Mouse (Mus musculus): Measurements from ENCODE around the gene Smarcd3.
A peak's percentile ranks its signal among the peaks of the same experiment; 100 is the strongest.

DNA sequence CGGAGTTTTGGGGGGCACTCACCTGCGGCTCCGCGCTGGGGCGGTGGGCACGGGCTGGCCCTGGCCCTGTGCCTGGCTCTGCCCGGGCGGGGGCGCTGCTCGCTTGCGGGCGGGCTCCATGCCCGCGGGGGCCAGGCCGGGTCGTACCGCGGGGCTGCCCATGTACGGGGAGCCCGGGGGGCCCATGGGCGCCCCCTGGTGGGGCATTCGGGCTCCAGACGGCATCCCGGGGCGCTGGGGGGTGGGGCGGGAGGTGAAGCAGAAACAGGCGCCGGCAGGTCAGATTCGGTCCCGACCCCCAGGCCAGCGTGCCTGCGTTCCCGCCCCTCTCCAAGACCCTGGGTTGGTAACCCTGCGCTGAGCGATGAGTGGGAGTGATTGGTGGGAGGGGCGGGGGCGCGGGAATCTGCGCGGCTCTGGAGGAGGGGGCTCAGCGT, 25.6 kb downstream of the Smarcd3 start:
- TF ChIP-seq CTCF (IDR thresholded peaks at IDR 0.05; ENCODE audit: low read depth) (peak; percentile 51), EP300 (IDR thresholded peaks at IDR 0.05; ENCODE audit: low read depth) (no peak)
